Mouse (Mus musculus): Measurements from ENCODE around the gene Tnfaip8l2. TPM values are rescaled to one million over a fixed set of nuclear protein-coding genes. Genes with fewer than 3 reads are reported as not detected.
A peak's percentile ranks its signal among the peaks of the same experiment; 100 is the strongest.

Gene Tnfaip8l2
- polyA plus RNA-seq, 1 experiment from 2014 or later, result 1.7 TPM

GRCm38 (mm10) chr3:95159511-95159986 is 17.4 kb upstream of the Tnfaip8l2 start:
- Histone ChIP-seq H3K9ac (replicated peaks) (peak overlapping the region; percentile 52), H3K9me3 (no peaks in the 10 kb centered on the region), H3K27me3 (peaks cover 7% of the 10 kb centered on the region; the same call in 1 of the 2 replicates), H3K4me1 (replicated peaks) (peaks cover 32% of the 10 kb centered on the region), H3K36me3 (peaks cover 19% of the 10 kb centered on the region), H3K4me2 (peak overlapping the region; percentile 82), H3K4me3 (replicated peaks) (peak overlapping the region; percentile 84), H3K27ac (no peak overlapping the region)
- ATAC-seq (ENCODE audit: insufficient number of reproducible peaks, insufficient read depth, low FRiP score, low TSS enrichment, low read depth), result no peak
- WGBS, result 18% methylated on average over 8 of the region's 8 CpGs

GRCm38 (mm10) chr3:95153874-95154273 is 11.7 kb upstream of the Tnfaip8l2 start:
- Histone ChIP-seq H3K27ac (no peak overlapping the region), H3K36me3 (no peaks in the 10 kb centered on the region), H3K27me3 (peaks cover under 1% of the 10 kb centered on the region; the same call in 1 of the 2 replicates), H3K9me3 (no peaks in the 10 kb centered on the region), H3K4me3 (replicated peaks) (no peak overlapping the region), H3K4me2 (no peak overlapping the region), H3K9ac (replicated peaks) (no peak overlapping the region), H3K4me1 (replicated peaks) (no peaks in the 10 kb centered on the region)
- ATAC-seq (ENCODE audit: insufficient number of reproducible peaks, insufficient read depth, low FRiP score, low TSS enrichment, low read depth), result no peak
- WGBS, result 50% methylated on average over 4 of the region's 4 CpGs

GRCm38 (mm10) chr3:95147924-95148323 is 5.8 kb upstream of the Tnfaip8l2 start:
- Histone ChIP-seq H3K9ac (replicated peaks) (no peak overlapping the region), H3K27me3 (no peaks in the 10 kb centered on the region), H3K36me3 (no peaks in the 10 kb centered on the region), H3K9me3 (no peaks in the 10 kb centered on the region), H3K27ac (no peak overlapping the region), H3K4me2 (no peak overlapping the region), H3K4me1 (replicated peaks) (no peaks in the 10 kb centered on the region), H3K4me3 (replicated peaks) (no peak overlapping the region)
- no peak for ATAC-seq (ENCODE audit: insufficient number of reproducible peaks, insufficient read depth, low FRiP score, low TSS enrichment, low read depth)
- WGBS, result 62% methylated on average over 3 of the region's 3 CpGs

GRCm38 (mm10) chr3:95142617-95143011 is 454 bp upstream of the Tnfaip8l2 start:
- WGBS, result 6% methylated on average over 5 of the region's 5 CpGs

GRCm38 (mm10) chr3:95141474-95141873 is 686 bp downstream of the Tnfaip8l2 start:
- no peak overlapping the region for H3K4me2 ChIP-seq
- no peak overlapping the region for H3K4me3 ChIP-seq (replicated peaks)
- 90% methylated on average over 9 of the region's 9 CpGs for WGBS
- peaks cover 28% of the 10 kb centered on the region for H3K36me3 ChIP-seq
- no peak overlapping the region for H3K27ac ChIP-seq
- no peaks in the 10 kb centered on the region for H3K27me3 ChIP-seq
- no peaks in the 10 kb centered on the region for H3K9me3 ChIP-seq
- no peak overlapping the region for H3K9ac ChIP-seq (replicated peaks)
- no peak for ATAC-seq (ENCODE audit: insufficient number of reproducible peaks, insufficient read depth, low FRiP score, low TSS enrichment, low read depth)
- no peaks in the 10 kb centered on the region for H3K4me1 ChIP-seq (replicated peaks)

More at GRCm38 (mm10) chr3:95142617-95143011, 454 bp upstream of the Tnfaip8l2 start:
- Histone ChIP-seq H3K4me1 (replicated peaks) (no peaks in the 10 kb centered on the region), H3K9me3 (no peaks in the 10 kb centered on the region), H3K4me2 (no peak overlapping the region), H3K4me3 (replicated peaks) (no peak overlapping the region), H3K27ac (no peak overlapping the region), H3K27me3 (no peaks in the 10 kb centered on the region), H3K9ac (replicated peaks) (no peak overlapping the region), H3K36me3 (peaks cover 28% of the 10 kb centered on the region)
- ATAC-seq (ENCODE audit: insufficient number of reproducible peaks, insufficient read depth, low FRiP score, low TSS enrichment, low read depth), result peak; percentile 67; the same call in 1 of the 2 replicates

GRCm38 (mm10) chr3:95140795-95141194 is 1.4 kb downstream of the Tnfaip8l2 start:
- Histone ChIP-seq H3K4me1 (replicated peaks) (peaks cover 1% of the 10 kb centered on the region; the same call in 1 of the 2 replicates), H3K27me3 (no peaks in the 10 kb centered on the region), H3K36me3 (peaks cover 28% of the 10 kb centered on the region), H3K9me3 (no peaks in the 10 kb centered on the region), H3K4me2 (no peak overlapping the region), H3K4me3 (replicated peaks) (no peak overlapping the region), H3K9ac (replicated peaks) (no peak overlapping the region), H3K27ac (no peak overlapping the region)
- no peak for ATAC-seq (ENCODE audit: insufficient number of reproducible peaks, insufficient read depth, low FRiP score, low TSS enrichment, low read depth)
- 91% methylated on average over 6 of the region's 6 CpGs for WGBS

GRCm38 (mm10) chr3:95140289-95140595 is 1.9 kb downstream of the Tnfaip8l2 start:
- H3K4me1 ChIP-seq (replicated peaks), result peaks cover 7% of the 10 kb centered on the region
- no peak overlapping the region for H3K27ac ChIP-seq
- ATAC-seq (ENCODE audit: insufficient number of reproducible peaks, insufficient read depth, low FRiP score, low TSS enrichment, low read depth), result no peak
- no peak overlapping the region for H3K4me3 ChIP-seq (replicated peaks)
- 54% methylated on average over 18 of the region's 18 CpGs for WGBS
- no peak overlapping the region for H3K4me2 ChIP-seq
- H3K27me3 ChIP-seq, result no peaks in the 10 kb centered on the region
- peaks cover 28% of the 10 kb centered on the region for H3K36me3 ChIP-seq
- H3K9me3 ChIP-seq, result no peaks in the 10 kb centered on the region
- no peak overlapping the region for H3K9ac ChIP-seq (replicated peaks)

GRCm38 (mm10) chr3:95139586-95140288 is 2.4 kb downstream of the Tnfaip8l2 start:
- H3K4me3 ChIP-seq (replicated peaks), result no peak overlapping the region
- 68% methylated on average over 25 of the region's 25 CpGs for WGBS
- ATAC-seq (ENCODE audit: insufficient number of reproducible peaks, insufficient read depth, low FRiP score, low TSS enrichment, low read depth), result no peak
- H3K27me3 ChIP-seq, result no peaks in the 10 kb centered on the region
- H3K9ac ChIP-seq (replicated peaks), result no peak overlapping the region
- peaks cover 28% of the 10 kb centered on the region for H3K36me3 ChIP-seq
- no peak overlapping the region for H3K4me2 ChIP-seq
- peaks cover 11% of the 10 kb centered on the region for H3K4me1 ChIP-seq (replicated peaks)
- no peak overlapping the region for H3K27ac ChIP-seq
- no peaks in the 10 kb centered on the region for H3K9me3 ChIP-seq

- Histone ChIP-seq H3K4me2 (peak overlapping the region; percentile 59; the same call in 1 of the 2 replicates), H3K27ac (no peak overlapping the region), H3K27me3 (no peaks in the 10 kb centered on the region), H3K9ac (replicated peaks) (no peak overlapping the region), H3K36me3 (peaks cover 34% of the 10 kb centered on the region), H3K4me3 (replicated peaks) (no peak overlapping the region), H3K9me3 (0 out of 2 replicates have a peak, but pooled peaks cover 4% of the 10 kb centered on the region), H3K4me1 (replicated peaks) (peaks cover 16% of the 10 kb centered on the region)
- ATAC-seq (ENCODE audit: insufficient number of reproducible peaks, insufficient read depth, low FRiP score, low TSS enrichment, low read depth), result no peak
- WGBS, result 91% methylated on average over 3 of the region's 3 CpGs
These were observed 5.8 kb downstream of the Tnfaip8l2 start for GRCm38 (mm10) chr3:95136336-95136735.

- H3K4me3 ChIP-seq (replicated peaks), result peak overlapping the region; percentile 35; the same call in 1 of the 2 replicates
- H3K4me2 ChIP-seq, result peak overlapping the region; percentile 59
- WGBS, result 86% methylated on average over 7 of the region's 7 CpGs
- H3K27ac ChIP-seq, result no peak overlapping the region
- no peak overlapping the region for H3K9ac ChIP-seq (replicated peaks)
- 0 out of 2 replicates have a peak, but pooled peaks cover 4% of the 10 kb centered on the region for H3K9me3 ChIP-seq
- no peak for ATAC-seq (ENCODE audit: insufficient number of reproducible peaks, insufficient read depth, low FRiP score, low TSS enrichment, low read depth)
- H3K36me3 ChIP-seq, result peaks cover 31% of the 10 kb centered on the region
- peaks cover 16% of the 10 kb centered on the region for H3K4me1 ChIP-seq (replicated peaks)
- H3K27me3 ChIP-seq, result no peaks in the 10 kb centered on the region
These were observed 6.6 kb downstream of the Tnfaip8l2 start for GRCm38 (mm10) chr3:95135433-95136052.

- Histone ChIP-seq H3K27ac (no peak overlapping the region), H3K27me3 (no peaks in the 10 kb centered on the region), H3K4me3 (replicated peaks) (peak overlapping the region; percentile 35), H3K9ac (replicated peaks) (0 out of 2 replicates have a peak overlapping the region, but pooled peaks have one; percentile 40), H3K4me2 (peak overlapping the region; percentile 59), H3K9me3 (0 out of 2 replicates have a peak, but pooled peaks cover 4% of the 10 kb centered on the region), H3K36me3 (peaks cover 30% of the 10 kb centered on the region), H3K4me1 (replicated peaks) (peaks cover 16% of the 10 kb centered on the region)
- ATAC-seq (ENCODE audit: insufficient number of reproducible peaks, insufficient read depth, low FRiP score, low TSS enrichment, low read depth), result no peak
- WGBS, result 28% methylated on average over 6 of the region's 6 CpGs
These were observed 7.1 kb downstream of the Tnfaip8l2 start for GRCm38 (mm10) chr3:95135023-95135422.
